15 mouse cellular contexts compared by ENCODE assay signal in genomic region chr2:57849338-57850057, GRCm38 (mm10).
DNase-seq lines count a peak whose midpoint lies in the region; ATAC-seq and TF ChIP-seq lines count a peak whose summit lies in the region.
"Had no signal": no experiment of that assay in that cellular context is flagged by ENCODE, and none has a peak within 500 bp of the region (broad histone marks: within the 10 kb centered on the region; RNA-seq: fewer than 3 reads in every experiment).

No protein-coding gene starts in this region.

- TF ChIP-seq CTCF in midbrain, postnatal 0 days (IDR thresholded peaks at IDR 0.05), result no peak

- ATAC-seq in forebrain, embryonic 13.5 days, result peak; percentile 65; the same call in 1 of the 2 replicates
- 0 out of 2 replicates have a peak, but pooled peaks have one; percentile 48 for ATAC-seq in limb, embryonic 11.5 days (ENCODE audit: insufficient number of reproducible peaks, low FRiP score, low TSS enrichment, low read depth)
- 0 out of 2 replicates have a peak, but pooled peaks have one; percentile 49 for ATAC-seq in midbrain, postnatal 0 days (ENCODE audit: low FRiP score)
- ATAC-seq: intestine, embryonic 16.5 days had no signal

- no peak overlapping the region for H3K4me3 ChIP-seq in forebrain, embryonic 13.5 days
- no peak overlapping the region for H3K4me3 ChIP-seq in limb, embryonic 11.5 days (ENCODE audit: low read depth, low read length)
- H3K4me3 ChIP-seq in midbrain, postnatal 0 days (ENCODE audit: low read depth, low read length), result no peak overlapping the region
- H3K4me3 ChIP-seq: embryonic facial prominence, embryonic 15.5 days; left cerebral cortex, adult 2 months; liver, embryonic 15.5 days had no signal

- H3K9me3 ChIP-seq in forebrain, embryonic 13.5 days (replicated peaks), result no peaks in the 10 kb centered on the region
- no peaks in the 10 kb centered on the region for H3K9me3 ChIP-seq in limb, embryonic 11.5 days (ENCODE audit: control insufficient read depth, low read length)
- H3K9me3 ChIP-seq in midbrain, postnatal 0 days (ENCODE audit: low read length), result no peaks in the 10 kb centered on the region
- H3K9me3 ChIP-seq: embryonic facial prominence, embryonic 15.5 days; liver, embryonic 15.5 days had no signal

- DNase-seq in embryo, embryonic 10 days (ENCODE audit: low spot score), result peak; percentile 36
- no peak for DNase-seq in embryo, embryonic 9.5 days (ENCODE audit: extremely low spot score)
- DNase-seq in limb, embryonic 11.5 days (ENCODE audit: low spot score), result no peak
- peak; percentile 58 for DNase-seq in midbrain, postnatal 0 days (ENCODE audit: low spot score)
- DNase-seq in right cerebral cortex, postnatal 4 days, result no peak
- no peak for DNase-seq in adrenal gland, postnatal 14 days
- no peak for DNase-seq in cerebellum, postnatal 25 days
- DNase-seq: adrenal gland, postnatal 25 days; kidney, postnatal 4 days; lung, postnatal 36 days had no signal

- no peaks in the 10 kb centered on the region for H3K27me3 ChIP-seq in forebrain, embryonic 13.5 days
- H3K27me3 ChIP-seq in limb, embryonic 11.5 days (ENCODE audit: control insufficient read depth, insufficient read depth, low read length), result no peaks in the 10 kb centered on the region
- no peaks in the 10 kb centered on the region for H3K27me3 ChIP-seq in midbrain, postnatal 0 days (ENCODE audit: insufficient read depth, low read length)
- H3K27me3 ChIP-seq: embryonic facial prominence, embryonic 15.5 days; liver, embryonic 15.5 days had no signal

- 13% methylated on average over 4 of the region's 4 CpGs for WGBS in forebrain, embryonic 13.5 days
- 25% methylated on average over 4 of the region's 4 CpGs for WGBS in limb, embryonic 11.5 days
- 46% methylated on average over 4 of the region's 4 CpGs for WGBS in midbrain, postnatal 0 days

- peaks cover 26% of the 10 kb centered on the region for H3K4me1 ChIP-seq in forebrain, embryonic 13.5 days
- H3K4me1 ChIP-seq in limb, embryonic 11.5 days (ENCODE audit: control insufficient read depth, insufficient read depth, low read length), result peaks cover 12% of the 10 kb centered on the region
- H3K4me1 ChIP-seq in midbrain, postnatal 0 days (ENCODE audit: insufficient read depth, low read length), result no peaks in the 10 kb centered on the region
- H3K4me1 ChIP-seq: liver, embryonic 15.5 days had no signal

- no peaks in the 10 kb centered on the region for H3K36me3 ChIP-seq in forebrain, embryonic 13.5 days (ENCODE audit: poor library complexity, severe bottlenecking)
- no peaks in the 10 kb centered on the region for H3K36me3 ChIP-seq in limb, embryonic 11.5 days (ENCODE audit: control insufficient read depth, insufficient read depth, low read length)
- H3K36me3 ChIP-seq in midbrain, postnatal 0 days (ENCODE audit: insufficient read depth, low read length), result no peaks in the 10 kb centered on the region
- H3K36me3 ChIP-seq: embryonic facial prominence, embryonic 15.5 days; liver, embryonic 15.5 days had no signal

- H3K4me2 ChIP-seq in forebrain, embryonic 13.5 days, result peak overlapping the region; percentile 12; the same call in 1 of the 2 replicates
- H3K4me2 ChIP-seq in limb, embryonic 11.5 days (ENCODE audit: low read depth, severe bottlenecking), result no peak overlapping the region
- H3K4me2 ChIP-seq in midbrain, postnatal 0 days (ENCODE audit: low read depth, low read length, poor library complexity, severe bottlenecking), result no peak overlapping the region
- H3K4me2 ChIP-seq: embryonic facial prominence, embryonic 15.5 days; liver, embryonic 15.5 days had no signal

- no peak overlapping the region for H3K27ac ChIP-seq in forebrain, embryonic 13.5 days
- peak overlapping the region; percentile 39; the same call in 1 of the 2 replicates for H3K27ac ChIP-seq in limb, embryonic 11.5 days (replicated peaks; ENCODE audit: low read depth, low read length)
- no peak overlapping the region for H3K27ac ChIP-seq in midbrain, postnatal 0 days (ENCODE audit: low read depth, low read length)
- H3K27ac ChIP-seq: embryonic facial prominence, embryonic 15.5 days; left cerebral cortex, adult 2 months; liver, embryonic 15.5 days had no signal

- H3K9ac ChIP-seq in forebrain, embryonic 13.5 days, result no peak overlapping the region
- no peak overlapping the region for H3K9ac ChIP-seq in limb, embryonic 11.5 days (ENCODE audit: low read length)
- H3K9ac ChIP-seq in midbrain, postnatal 0 days (replicated peaks; ENCODE audit: low read length, poor library complexity, severe bottlenecking), result no peak overlapping the region
- H3K9ac ChIP-seq: embryonic facial prominence, embryonic 15.5 days; liver, embryonic 15.5 days had no signal

Comparison
In these comparisons a context has a peak if more than half of its experiments do, and no peak if none do; other contexts are left out.
1. DNase-seq: peak in embryo, embryonic 10 days (single experiment) and midbrain, postnatal 0 days (single experiment); none in embryo, embryonic 9.5 days (single experiment), limb, embryonic 11.5 days (single experiment), right cerebral cortex, postnatal 4 days (single experiment), adrenal gland, postnatal 14 days (single experiment) and cerebellum, postnatal 25 days (0 of 2).
2. Peak in every context shown above with its lines, with median percentiles within 50 percentile points of each other: ATAC-seq.